Mouse (Mus musculus) kidney, postnatal 4 days (tissue): Measurements from ENCODE around the gene Syt2.

ENCODE experiments used
- DNase-seq, 2 experiments: peaks; one replicate each; pipeline ENCODE4 v3.0.0; 2021; ENCODE audit warnings: mixed read lengths in 2 of 2

Gene Syt2

DNA sequence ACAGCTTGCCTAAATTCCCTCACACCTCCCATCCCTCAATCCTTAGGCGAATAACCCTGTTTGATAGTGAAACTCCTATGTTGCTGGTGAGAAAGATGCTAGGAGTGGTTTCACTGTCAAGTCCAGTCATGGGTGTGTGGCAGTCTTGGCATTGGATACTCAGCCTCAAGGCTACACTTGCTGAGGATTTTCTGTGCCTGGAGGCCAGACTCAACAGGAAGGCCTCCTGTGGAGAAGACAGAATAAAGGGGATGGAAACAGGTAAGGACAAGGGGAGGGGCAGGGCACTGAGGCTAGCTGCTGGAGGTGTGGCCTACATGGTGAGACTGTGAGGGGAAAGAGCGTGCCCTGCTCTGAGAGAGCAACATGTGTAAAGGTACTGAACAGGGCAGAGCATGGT, 60.1 kb downstream of the Syt2 start:
- no peak for DNase-seq

GRCm38 (mm10) chr1:134707516-134707915, 61.0 kb downstream of the Syt2 start:
- no peak for DNase-seq

- DNase-seq, result no peak
These were observed 61.8 kb downstream of the Syt2 start for GRCm38 (mm10) chr1:134708274-134708673.

DNA sequence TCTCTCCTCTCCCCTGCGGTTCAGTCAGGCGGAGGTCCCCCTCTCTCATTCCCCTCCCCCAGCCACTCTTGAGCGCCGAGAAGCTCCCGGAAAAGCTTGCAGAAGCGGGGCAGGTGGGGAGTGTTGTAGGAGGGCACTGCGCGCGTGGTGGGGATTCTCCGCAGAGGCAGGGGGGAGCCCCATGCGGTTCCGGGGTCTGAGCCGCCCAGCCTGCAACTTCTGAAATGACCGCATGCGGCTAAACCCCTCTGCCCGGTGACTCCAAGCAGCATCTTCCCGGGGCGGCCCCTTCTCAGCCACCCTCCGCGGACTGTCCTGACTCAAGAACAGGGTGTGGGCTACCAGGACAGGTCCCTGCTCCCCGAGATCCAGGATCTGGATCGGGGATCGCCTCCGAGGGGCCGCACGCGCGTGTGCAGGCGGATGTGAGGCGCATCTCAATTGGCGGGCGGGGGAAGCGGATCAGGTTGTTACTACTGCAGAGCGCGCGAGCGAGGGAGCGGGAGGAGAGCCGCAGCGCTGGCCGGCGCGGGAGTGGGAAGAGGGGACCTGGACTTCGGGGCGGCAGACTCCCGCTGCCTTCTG, 62.4 kb downstream of the Syt2 start:
- DNase-seq, result peak; percentile 64 to 75

GRCm38 (mm10) chr1:134709411-134710306, 63.2 kb downstream of the Syt2 start:
- DNase-seq, result peak; percentile 41 to 63

GRCm38 (mm10) chr1:134711061-134711460, 64.6 kb downstream of the Syt2 start:
- DNase-seq, result no peak

DNA sequence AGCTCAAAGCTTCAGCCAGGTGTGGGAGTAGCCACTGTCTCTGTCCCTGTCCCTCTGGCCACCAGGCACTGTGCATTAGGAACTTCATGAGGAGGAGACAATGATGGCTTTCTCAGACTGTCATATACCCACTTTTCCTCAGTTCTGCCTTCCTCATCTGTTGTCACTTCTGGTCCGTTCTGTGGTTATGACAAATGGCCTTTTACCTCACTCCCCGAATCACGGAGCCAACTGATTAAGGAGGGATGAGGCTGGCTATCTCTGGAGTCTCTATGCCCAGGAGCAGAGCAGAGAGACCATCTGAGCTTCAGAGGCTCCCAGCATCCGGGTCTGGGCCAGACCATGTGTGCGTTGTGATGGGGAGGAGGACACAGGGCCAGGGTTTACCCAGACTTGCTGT, 65.2 kb downstream of the Syt2 start:
- DNase-seq, result no peak

- DNase-seq, result no peak
These were observed 66.4 kb downstream of the Syt2 start for GRCm38 (mm10) chr1:134712781-134713299.

- no peak for DNase-seq
These were observed 67.0 kb downstream of the Syt2 start for GRCm38 (mm10) chr1:134713421-134713969.

- no peak for DNase-seq
These were observed 67.7 kb downstream of the Syt2 start for GRCm38 (mm10) chr1:134714166-134714565.

GRCm38 (mm10) chr1:134715092-134715491, 68.6 kb downstream of the Syt2 start:
- no peak for DNase-seq

GRCm38 (mm10) chr1:134719718-134720304, 73.3 kb downstream of the Syt2 start:
- peak in 1 of 2 experiments; percentile 64 for DNase-seq

DNA sequence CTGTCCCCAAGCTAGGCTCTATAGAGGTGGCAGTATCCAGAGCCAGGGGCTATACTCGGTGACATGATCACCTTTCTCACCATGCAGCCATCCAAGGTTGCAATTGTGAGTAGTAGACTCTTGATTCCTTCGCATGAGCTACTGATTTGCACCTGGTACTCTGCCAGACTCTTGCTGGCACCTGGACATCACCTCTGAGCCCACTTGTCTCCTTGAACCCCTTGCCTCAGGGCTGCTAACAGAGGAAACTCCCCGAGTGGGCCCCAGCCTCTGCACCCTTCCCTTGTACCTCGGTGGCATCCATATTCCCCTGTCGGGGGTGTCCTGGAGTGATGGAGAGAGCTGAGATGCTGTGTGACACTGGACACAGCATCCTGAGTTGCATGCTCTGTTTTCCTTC, 75.0 kb downstream of the Syt2 start:
- DNase-seq, result no peak

- no peak for DNase-seq
These were observed 76.4 kb downstream of the Syt2 start for GRCm38 (mm10) chr1:134722891-134723290.

- DNase-seq, result peak; percentile 62 to 69
These were observed 78.8 kb downstream of the Syt2 start for GRCm38 (mm10) chr1:134725276-134725675.

DNA sequence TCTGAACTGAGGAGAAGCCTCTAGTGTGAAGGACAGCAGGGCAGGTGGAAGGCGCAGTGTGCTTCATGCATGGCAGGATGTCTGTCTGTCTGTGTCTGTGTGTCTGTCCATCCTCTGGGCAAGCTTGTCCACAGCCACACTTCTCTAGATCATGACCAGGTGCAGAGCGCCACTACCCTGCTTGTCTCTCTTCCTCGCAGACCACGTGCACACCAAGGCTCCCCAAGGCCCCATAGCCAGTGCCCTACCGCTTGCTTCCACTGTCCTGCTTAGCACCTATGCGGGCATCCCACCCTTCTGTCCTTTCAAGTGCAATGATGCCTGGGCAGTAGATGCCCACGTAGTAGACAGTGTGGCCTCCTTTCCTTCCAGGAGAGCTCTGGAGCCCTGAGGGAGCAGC, 80.0 kb downstream of the Syt2 start:
- DNase-seq, result no peak

- DNase-seq, result peak; percentile 52 to 68
These were observed 80.8 kb downstream of the Syt2 start for GRCm38 (mm10) chr1:134727256-134727655.

- no peak for DNase-seq
These were observed 87.2 kb downstream of the Syt2 start for GRCm38 (mm10) chr1:134733659-134734058.

DNA sequence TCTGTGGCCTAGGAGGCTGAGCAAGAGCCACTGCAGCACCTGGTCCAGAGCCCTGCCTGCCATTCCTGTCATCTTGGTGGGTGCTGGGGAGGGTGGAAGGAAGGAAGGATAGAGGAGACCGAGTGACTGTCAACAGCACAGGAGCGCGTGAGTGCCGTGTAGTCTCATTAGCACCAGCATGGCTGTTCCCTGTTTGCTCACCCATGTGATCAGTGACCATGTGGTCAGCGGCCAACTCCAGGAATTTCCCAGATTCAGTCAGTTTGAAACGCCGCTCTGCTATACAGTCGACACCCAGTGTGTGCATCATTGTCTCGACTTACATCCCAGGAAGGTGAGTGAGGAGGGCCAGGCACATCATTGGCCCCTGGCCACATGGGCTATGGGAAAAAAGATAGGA, 91.0 kb downstream of the Syt2 start:
- no peak for DNase-seq

- peak; percentile 74 to 76 for DNase-seq
These were observed 95.0 kb downstream of the Syt2 start for GRCm38 (mm10) chr1:134741433-134741832.

- DNase-seq, result no peak
These were observed 95.6 kb downstream of the Syt2 start for GRCm38 (mm10) chr1:134741946-134742661.

DNA sequence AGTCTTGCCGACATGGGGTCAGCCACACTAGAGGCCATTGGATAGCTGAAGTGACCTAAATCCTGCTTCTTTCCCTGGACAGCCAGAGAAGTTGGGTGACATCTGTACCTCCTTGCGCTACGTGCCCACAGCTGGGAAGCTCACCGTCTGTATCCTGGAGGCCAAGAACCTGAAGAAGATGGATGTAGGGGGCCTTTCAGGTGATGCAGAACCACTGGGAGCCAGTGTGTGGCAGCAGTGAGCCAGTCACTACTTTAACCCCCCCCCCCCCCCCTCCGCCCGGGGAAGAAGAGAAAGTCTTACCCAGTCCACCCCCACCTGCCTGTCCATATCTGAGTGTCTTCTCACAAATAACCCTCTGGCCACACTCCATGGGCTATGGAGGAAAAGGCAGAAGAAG, 99.2 kb downstream of the Syt2 start:
- DNase-seq, result peak; percentile 67 to 70
